Mouse (Mus musculus): ENCODE data around the gene Aif1. TPM values are rescaled to one million over a fixed set of nuclear protein-coding genes. Genes with fewer than 3 reads are reported as not detected.
A peak's percentile ranks its signal among the peaks of the same experiment; 100 is the strongest.

Aif1 gene
- total RNA-seq, 2 experiments from 2014 or later: 10.6 to 12.3 TPM

DNA sequence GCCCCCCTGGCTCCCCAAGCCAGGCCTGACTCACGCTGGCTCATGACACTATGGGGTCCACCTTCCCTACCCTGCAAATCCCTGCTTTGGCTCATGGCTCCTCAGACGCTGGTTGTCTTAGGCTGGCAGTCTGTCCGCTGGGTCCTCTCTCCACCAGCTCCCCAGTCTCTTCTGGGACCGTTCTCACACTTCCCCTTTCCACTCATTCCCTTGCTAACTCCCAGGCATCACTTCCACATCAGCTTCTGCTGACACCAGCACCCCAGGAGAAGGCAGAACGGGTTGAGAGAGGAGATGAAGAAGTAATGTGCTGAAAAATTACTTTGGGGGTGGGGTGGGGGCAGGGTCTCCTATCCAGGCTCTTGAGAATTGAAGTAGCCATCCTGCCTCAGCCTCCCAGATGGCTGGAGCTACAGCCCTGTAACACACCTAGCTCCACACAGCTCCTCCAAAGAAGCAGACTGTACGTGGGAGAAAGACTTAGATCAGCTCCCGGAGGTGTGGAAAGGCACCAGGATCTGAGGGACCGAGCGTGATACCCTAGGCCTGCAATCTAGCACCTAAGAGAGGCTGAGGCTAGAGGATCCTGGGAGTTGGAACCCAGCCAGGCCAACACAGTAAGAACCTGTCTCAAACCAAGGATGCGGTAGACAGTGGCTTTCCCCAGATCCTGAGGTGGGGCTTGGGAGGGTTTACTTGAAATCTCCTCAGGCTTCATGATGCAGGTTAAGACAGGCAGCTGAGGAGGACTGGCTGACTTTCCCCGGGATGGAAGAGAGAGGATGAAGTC lies 3.2 kb downstream of the Aif1 start:
- DNase-seq (ENCODE audit: low spot score in 2 of 2): no peak
- intact Hi-C loops (cut with DNase I): no loop called here

DNA sequence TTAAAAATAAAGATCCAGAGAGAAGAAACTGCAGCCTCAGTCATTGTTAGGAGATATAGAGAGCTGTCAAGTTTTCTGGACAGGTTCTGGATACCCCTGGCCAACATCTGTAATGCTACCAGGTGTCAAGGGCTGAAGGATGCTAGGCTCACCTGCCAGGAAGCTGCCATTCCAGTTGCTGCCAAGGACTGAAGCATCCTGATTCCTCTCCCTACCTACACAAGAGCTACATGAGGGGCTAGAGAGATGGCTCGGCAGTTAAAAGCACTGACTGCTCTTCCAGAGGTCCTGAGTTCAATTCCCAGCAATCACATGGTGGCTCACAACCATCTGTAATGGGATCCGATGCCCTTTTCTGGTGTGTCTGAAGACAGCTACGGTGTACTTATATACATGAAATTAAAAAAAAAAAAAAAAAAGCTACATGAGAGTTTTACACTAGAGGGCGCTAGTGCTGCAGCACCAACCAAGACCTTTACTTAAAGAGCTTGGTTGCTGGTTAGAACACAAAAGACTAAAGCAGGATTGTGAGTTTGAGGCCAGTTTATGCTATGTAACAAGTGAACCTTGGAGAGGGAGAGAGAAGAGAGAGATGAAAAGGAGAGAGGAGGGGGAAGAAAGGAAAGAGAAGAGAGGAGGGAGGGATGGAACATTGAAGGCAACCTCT lies 7.2 kb downstream of the Aif1 start:
- intact Hi-C loops (cut with DNase I): loop anchor here (2.0 kb wide), 1 partner anchor 64 kb away; the partner anchor contains the start of gene Atp6v1g2

GRCm38 (mm10) chr17:35167794-35168193 lies 8.1 kb downstream of the Aif1 start:
- intact Hi-C loops (cut with DNase I): loop anchor here (2.0 kb wide), 1 partner anchor 65 kb away; the partner anchor contains the start of gene Atp6v1g2
- no peak for DNase-seq (ENCODE audit: low spot score in 2 of 2)

More for the DNA sequence above, 7.2 kb downstream of the Aif1 start:
- peak in 1 of 2 experiments; percentile 52 for DNase-seq (ENCODE audit: low spot score in 2 of 2)

GRCm38 (mm10) chr17:35166352-35167035 lies 9.4 kb downstream of the Aif1 start:
- intact Hi-C loops (cut with DNase I): no loop called here
- peak; percentile 81 to 87 for DNase-seq (ENCODE audit: low spot score in 2 of 2)

DNA sequence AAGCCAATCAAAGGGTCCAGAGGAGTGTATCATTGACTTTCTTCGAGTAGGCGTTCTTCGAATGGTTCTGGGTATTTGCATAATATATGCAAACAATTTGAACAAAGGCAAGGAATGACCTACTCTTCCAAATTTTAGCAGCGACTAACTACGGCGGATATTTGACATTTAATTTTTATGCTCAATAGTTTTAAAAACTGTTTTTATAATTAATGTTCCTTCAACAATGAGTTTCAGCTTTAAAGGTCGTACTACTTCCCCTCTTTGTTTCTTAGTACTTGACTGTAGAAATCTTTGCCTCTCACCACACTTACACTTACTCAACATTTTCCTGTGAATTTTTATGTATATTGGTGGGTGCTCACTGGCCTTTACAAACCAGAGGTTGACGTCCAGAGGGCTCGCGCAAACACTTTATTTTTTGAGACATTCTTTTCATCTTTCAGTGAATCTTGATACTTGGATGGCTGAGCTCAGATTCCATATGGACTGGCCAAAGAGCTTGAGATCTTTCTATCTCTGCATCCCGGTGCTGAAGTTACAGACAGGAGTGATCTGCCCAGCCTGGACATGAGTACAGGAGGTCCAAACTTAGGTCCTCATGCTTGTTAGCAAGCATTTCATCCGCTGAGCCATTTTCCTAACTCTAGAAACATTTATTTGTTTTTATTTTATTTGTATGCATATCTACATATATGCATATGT lies 10.3 kb downstream of the Aif1 start:
- intact Hi-C loops (cut with DNase I): no loop called here
- no peak for DNase-seq (ENCODE audit: low spot score in 2 of 2)

- peak; percentile 99 for DNase-seq (ENCODE audit: low spot score in 2 of 2)
- intact Hi-C loops (cut with DNase I): no loop called here
Measured at GRCm38 (mm10) chr17:35164568-35165450, 11.1 kb downstream of the Aif1 start, which contains the start of gene Prrc2a. Gene Prrc2a, minus strand, starts transcription at chr17:35164897.

GRCm38 (mm10) chr17:35164218-35164567 lies 11.7 kb downstream of the Aif1 start:
- intact Hi-C loops (cut with DNase I): no loop called here
- no peak for DNase-seq (ENCODE audit: low spot score in 2 of 2)

- DNase-seq (ENCODE audit: low spot score in 2 of 2): peak in 1 of 2 experiments; percentile 33
- intact Hi-C loops (cut with DNase I): no loop called here
Measured at GRCm38 (mm10) chr17:35163326-35164081, 12.4 kb downstream of the Aif1 start.

GRCm38 (mm10) chr17:35162730-35163129 lies 13.1 kb downstream of the Aif1 start:
- intact Hi-C loops (cut with DNase I): no loop called here
- no peak for DNase-seq (ENCODE audit: low spot score in 2 of 2)

GRCm38 (mm10) chr17:35162121-35162520 lies 13.7 kb downstream of the Aif1 start:
- intact Hi-C loops (cut with DNase I): no loop called here
- no peak for DNase-seq (ENCODE audit: low spot score in 2 of 2)

GRCm38 (mm10) chr17:35161421-35161820 lies 14.4 kb downstream of the Aif1 start:
- intact Hi-C loops (cut with DNase I): no loop called here
- DNase-seq (ENCODE audit: low spot score in 2 of 2): no peak

GRCm38 (mm10) chr17:35159638-35160037 lies 16.2 kb downstream of the Aif1 start:
- DNase-seq (ENCODE audit: low spot score in 2 of 2): no peak
- intact Hi-C loops (cut with DNase I): no loop called here

GRCm38 (mm10) chr17:35158850-35159593 lies 16.8 kb downstream of the Aif1 start:
- intact Hi-C loops (cut with DNase I): no loop called here
- no peak for DNase-seq (ENCODE audit: low spot score in 2 of 2)

DNA sequence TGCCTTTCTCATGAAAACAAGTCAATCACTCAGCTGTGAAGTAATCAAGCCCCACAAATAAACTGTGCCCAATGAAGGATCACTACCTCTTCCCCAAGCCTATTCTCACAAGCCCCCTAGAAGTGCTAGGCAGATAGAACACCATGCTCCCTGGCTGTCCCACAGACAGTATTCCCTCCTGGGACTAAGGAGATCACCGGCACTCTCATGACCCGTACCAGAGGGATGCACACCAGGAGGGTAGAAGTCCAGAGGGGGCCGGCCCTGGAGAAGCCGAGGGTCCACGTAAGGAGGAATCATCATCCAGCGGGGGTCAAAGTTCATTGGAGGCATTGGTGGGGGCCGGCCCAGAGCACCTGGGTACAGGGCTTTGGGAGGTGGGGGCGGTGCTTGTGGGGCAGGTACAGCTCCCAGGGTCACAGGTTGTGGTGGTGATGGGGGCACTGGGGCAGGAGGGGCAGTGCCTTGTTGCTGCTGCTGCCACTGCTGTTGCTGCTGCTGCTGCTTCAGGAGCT lies 18.1 kb downstream of the Aif1 start:
- intact Hi-C loops (cut with DNase I): no loop called here

DNA sequence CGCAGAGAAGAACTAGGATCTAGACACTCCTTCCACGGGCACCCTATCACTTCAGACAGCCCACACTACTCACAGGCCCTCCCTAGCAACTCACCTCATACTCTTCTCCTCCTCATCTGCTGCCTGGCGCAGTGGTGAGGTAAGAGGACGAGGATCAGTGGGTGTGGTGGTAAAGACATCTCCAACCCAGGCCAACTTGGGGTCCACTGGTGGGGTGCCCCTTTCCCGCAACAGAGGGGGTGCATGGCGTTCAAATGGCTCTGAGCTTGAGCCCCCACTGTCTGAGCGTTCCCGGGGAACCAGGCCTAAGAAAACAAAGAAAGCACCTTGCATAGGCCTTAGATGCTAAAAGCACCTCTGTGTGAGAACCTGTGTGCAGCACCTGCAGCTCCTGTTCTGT lies 18.6 kb downstream of the Aif1 start:
- DNase-seq (ENCODE audit: low spot score in 2 of 2): no peak
- intact Hi-C loops (cut with DNase I): no loop called here

More for the DNA sequence above, 18.1 kb downstream of the Aif1 start:
- DNase-seq (ENCODE audit: low spot score in 2 of 2): no peak

GRCm38 (mm10) chr17:35156461-35157200 lies 19.2 kb downstream of the Aif1 start:
- intact Hi-C loops (cut with DNase I): no loop called here
- DNase-seq (ENCODE audit: low spot score in 2 of 2): no peak

Measured in left cerebral cortex, postnatal 14 days (tissue).